Mouse (Mus musculus): Measurements from ENCODE around the gene Ccnjl. TPM values are rescaled to one million over a fixed set of nuclear protein-coding genes. Genes with fewer than 3 reads are reported as not detected.

Gene Ccnjl
- 1 to 10 TPM; 1.8 to 4.8 (median 2.5) TPM for total RNA-seq (2022)

GRCm38 (mm10) chr11:43528683-43529499, at the start of gene Ccnjl:
Gene Ccnjl, plus strand, starts transcription at chr11:43528784.
- peak; percentile 25 for DNase-seq

GRCm38 (mm10) chr11:43479376-43479775, 49.2 kb upstream of the Ccnjl start:
- no peak for DNase-seq

GRCm38 (mm10) chr11:43480561-43480960, 48.0 kb upstream of the Ccnjl start:
- no peak for DNase-seq

- no peak for DNase-seq
Measured at GRCm38 (mm10) chr11:43481672-43482522, 46.7 kb upstream of the Ccnjl start.

- no peak for DNase-seq
Measured at GRCm38 (mm10) chr11:43483122-43483792, 45.3 kb upstream of the Ccnjl start.

- no peak for DNase-seq
Measured at GRCm38 (mm10) chr11:43484057-43484456, 44.5 kb upstream of the Ccnjl start.

GRCm38 (mm10) chr11:43484652-43485051, 43.9 kb upstream of the Ccnjl start:
- DNase-seq = no peak

GRCm38 (mm10) chr11:43485855-43486254, 42.7 kb upstream of the Ccnjl start:
- DNase-seq = no peak

- peak; percentile 36 for DNase-seq
Measured at GRCm38 (mm10) chr11:43492663-43493062, 35.9 kb upstream of the Ccnjl start.

- no peak for DNase-seq
Measured at GRCm38 (mm10) chr11:43493815-43494409, 34.7 kb upstream of the Ccnjl start.

- DNase-seq = no peak
Measured at GRCm38 (mm10) chr11:43495037-43495436, 33.5 kb upstream of the Ccnjl start.

GRCm38 (mm10) chr11:43495532-43495931, 33.1 kb upstream of the Ccnjl start:
- peak; percentile 82 for DNase-seq

- no peak for DNase-seq
Measured at GRCm38 (mm10) chr11:43501256-43501655, 27.3 kb upstream of the Ccnjl start.

GRCm38 (mm10) chr11:43505188-43505587, 23.4 kb upstream of the Ccnjl start:
- no peak for DNase-seq

GRCm38 (mm10) chr11:43507976-43508375, 20.6 kb upstream of the Ccnjl start:
- DNase-seq = no peak

GRCm38 (mm10) chr11:43509878-43510277, 18.7 kb upstream of the Ccnjl start:
- DNase-seq = no peak

- no peak for DNase-seq
Measured at GRCm38 (mm10) chr11:43512661-43513190, 15.9 kb upstream of the Ccnjl start.

- DNase-seq = no peak
Measured at GRCm38 (mm10) chr11:43516344-43517021, 12.1 kb upstream of the Ccnjl start.

- DNase-seq = no peak
Measured at GRCm38 (mm10) chr11:43517641-43518040, 10.9 kb upstream of the Ccnjl start.

GRCm38 (mm10) chr11:43518086-43518485, 10.5 kb upstream of the Ccnjl start:
- no peak for DNase-seq

- no peak for DNase-seq
Measured at GRCm38 (mm10) chr11:43518821-43519220, 9.8 kb upstream of the Ccnjl start.

- DNase-seq = no peak
Measured at GRCm38 (mm10) chr11:43520521-43520920, 8.1 kb upstream of the Ccnjl start.

Measured in adrenal gland, adult 8-10 months (tissue).